Mouse (Mus musculus) CD4-positive, CD25-positive, alpha-beta regulatory T cell (primary cell): Measurements from ENCODE around the gene Btnl6. TPM values are rescaled to one million over a fixed set of nuclear protein-coding genes. Genes with fewer than 3 reads are reported as not detected.

Experiments
- polyA plus RNA-seq: library from polyadenylated mRNA; unstranded; fragments of 100-300 nt; shearing (Covaris generic); gene quantifications from one replicate; pipeline ENCODE4 v1.2.1, GENCODE M21; 2017

Btnl6 gene
- polyA plus RNA-seq = not detected

DNA sequence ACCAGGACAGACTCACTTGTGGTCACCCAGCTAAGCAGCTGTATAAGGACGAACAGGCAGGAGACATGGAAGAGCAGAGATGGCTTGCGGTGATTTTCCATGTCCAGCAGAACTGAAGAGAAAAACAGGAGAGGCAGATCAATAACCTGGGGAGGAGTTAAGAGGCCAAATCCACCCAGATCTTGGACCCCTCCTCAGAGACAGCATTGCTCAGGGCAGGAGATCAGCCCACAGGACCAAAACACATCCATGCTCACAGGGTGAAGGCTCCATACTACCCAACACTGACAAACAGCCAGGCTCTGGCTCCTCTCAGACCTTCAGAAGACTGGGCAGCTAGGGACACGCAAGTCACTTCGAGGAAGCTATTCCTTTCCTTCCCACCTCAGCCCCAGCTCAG, at the start of gene Btnl6:
Gene Btnl6 (minus strand): TSS at position 101 of the 400 bp plus-strand sequence.

DNA sequence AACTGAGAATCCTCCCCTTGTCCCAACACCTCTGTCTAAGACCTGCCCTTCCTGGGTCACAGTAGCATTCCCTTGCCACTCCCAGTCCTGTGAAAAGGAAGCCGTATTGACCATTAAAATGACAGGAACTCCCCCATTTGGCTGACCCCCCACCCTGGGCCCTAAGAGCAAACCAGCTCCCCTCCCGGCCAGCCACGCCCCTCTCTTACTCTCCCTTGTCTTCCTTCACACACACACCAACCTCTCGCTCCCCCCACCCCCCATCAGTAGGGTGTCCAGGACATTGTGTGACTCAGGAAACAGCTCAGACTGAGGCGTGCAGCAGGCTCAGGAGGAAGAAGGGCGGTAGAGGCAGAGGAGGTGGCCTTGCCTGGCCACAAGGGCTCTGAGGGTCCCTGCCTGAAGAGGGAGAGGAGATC, 46.9 kb upstream of the Btnl6 start, which contains the start of gene Notch4:
Gene Notch4 (plus strand): TSS at position 266 of the 419 bp plus-strand sequence.

DNA sequence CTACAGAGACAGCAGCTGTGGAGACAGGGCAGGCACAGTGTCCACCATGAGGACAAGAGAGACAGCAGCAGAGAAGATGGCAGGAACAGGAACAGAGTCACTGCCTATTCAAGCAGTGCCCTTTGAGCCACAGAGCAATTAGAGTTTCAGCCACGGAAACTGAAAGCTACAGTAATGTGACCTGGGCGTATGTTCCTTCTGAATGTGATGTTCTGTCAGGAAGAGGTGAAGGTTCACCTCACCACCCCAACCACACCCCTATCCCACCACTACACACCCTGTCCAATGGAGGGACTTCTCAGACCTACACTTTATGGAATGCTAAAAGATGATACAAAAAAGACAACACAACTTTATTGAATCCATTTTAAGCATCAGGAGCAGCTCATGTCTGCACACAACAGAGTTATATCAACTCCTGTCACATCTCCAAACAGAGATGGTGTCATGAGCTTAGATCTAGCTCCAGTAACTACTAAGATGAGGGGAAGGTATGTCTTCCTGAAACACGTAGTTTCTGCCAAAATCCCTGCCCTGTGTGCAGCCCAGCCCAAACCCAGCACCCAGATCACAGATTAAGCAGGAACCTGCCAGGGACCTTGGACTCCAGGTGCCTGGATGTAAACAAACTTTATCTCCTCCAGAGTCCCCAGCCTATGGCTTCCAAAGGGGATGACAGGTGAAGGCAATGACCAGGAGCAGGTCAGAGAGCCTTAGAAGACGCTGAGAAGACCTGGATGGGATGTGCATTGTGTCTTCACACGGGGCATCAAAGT, 39.7 kb downstream of the Btnl6 start, which contains the start of gene Btnl4:
Gene Btnl4 (minus strand): TSS at position 81 of the 776 bp plus-strand sequence.

Other genes starting within 250 kb of the Btnl6 start
- gene H2-Aa, start 229.5 kb downstream of the Btnl6 start, polyA plus RNA-seq = 18.1 TPM
- 13.4 TPM for gene H2-Eb1, start 211.5 kb downstream of the Btnl6 start, polyA plus RNA-seq
- 0.10 TPM for gene H2-Eb2, start 191.7 kb downstream of the Btnl6 start, polyA plus RNA-seq
- 0.43 TPM for gene Btnl2, start 162.5 kb downstream of the Btnl6 start, polyA plus RNA-seq
- not detected for gene Btnl1, start 140.2 kb downstream of the Btnl6 start, polyA plus RNA-seq
- gene BC051142, start 118.5 kb downstream of the Btnl6 start, polyA plus RNA-seq = 0.54 TPM
- not detected for gene Btnl4, start 40.0 kb downstream of the Btnl6 start, polyA plus RNA-seq
- gene Notch4, start 46.9 kb upstream of the Btnl6 start, polyA plus RNA-seq = 0.12 TPM
- gene Gpsm3, start 72.5 kb upstream of the Btnl6 start, polyA plus RNA-seq = 296 TPM
- gene Pbx2, start 73.9 kb upstream of the Btnl6 start, polyA plus RNA-seq = 20.0 TPM
- 2.5 TPM for gene Ager, start 80.5 kb upstream of the Btnl6 start, polyA plus RNA-seq
- 97.3 TPM for gene Rnf5, start 86.3 kb upstream of the Btnl6 start, polyA plus RNA-seq
- gene Agpat1, start 86.9 kb upstream of the Btnl6 start, polyA plus RNA-seq = 23.3 TPM
- 2.8 TPM for gene Egfl8, start 98.6 kb upstream of the Btnl6 start, polyA plus RNA-seq
- 22.3 TPM for gene Ppt2, start 111.2 kb upstream of the Btnl6 start, polyA plus RNA-seq
- gene Prrt1, start 112.2 kb upstream of the Btnl6 start, polyA plus RNA-seq = 6.9 TPM
- 5.5 TPM for gene Fkbpl, start 127.4 kb upstream of the Btnl6 start, polyA plus RNA-seq
- gene Atf6b, start 129.8 kb upstream of the Btnl6 start, polyA plus RNA-seq = 78.5 TPM
- gene Tnxb, start 153.2 kb upstream of the Btnl6 start, polyA plus RNA-seq = not detected
- not detected for gene C4b, start 226.5 kb upstream of the Btnl6 start, polyA plus RNA-seq